20 mouse cellular contexts compared by ENCODE assay signal in genomic region chr1:188186440-188187117, GRCm38 (mm10).
A peak's percentile ranks its signal among the peaks of the same experiment; 100 is the strongest.
DNase-seq lines count a peak whose midpoint lies in the region; ATAC-seq lines count a peak whose summit lies in the region.
"Had no signal": no experiment of that assay in that cellular context is flagged by ENCODE, and none has a peak within 500 bp of the region (broad histone marks: within the 10 kb centered on the region; RNA-seq: fewer than 3 reads in every experiment).

No protein-coding gene starts in this region.

- intact Hi-C loops in heart, postnatal 14 days (cut with DNase I): no loop called here
- intact Hi-C loops in left cerebral cortex, postnatal 14 days (cut with DNase I): no loop called here

- H3K27me3 ChIP-seq in hindbrain, embryonic 13.5 days: peaks cover 12% of the 10 kb centered on the region; the same call in 1 of the 2 replicates
- H3K27me3 ChIP-seq in hindbrain, embryonic 10.5 days (ENCODE audit: insufficient read depth, poor library complexity, severe bottlenecking): no peaks in the 10 kb centered on the region
- peaks cover 10% of the 10 kb centered on the region; the same call in 1 of the 2 replicates for H3K27me3 ChIP-seq in forebrain, embryonic 13.5 days
- no peaks in the 10 kb centered on the region for H3K27me3 ChIP-seq in hindbrain, embryonic 16.5 days (replicated peaks; ENCODE audit: control insufficient read depth, insufficient read depth, low read length)
- H3K27me3 ChIP-seq in neural tube, embryonic 15.5 days (replicated peaks): peaks cover 22% of the 10 kb centered on the region
- H3K27me3 ChIP-seq: heart, embryonic 13.5 days; liver, embryonic 15.5 days; midbrain, embryonic 12.5 days had no signal

- no peak overlapping the region for H3K27ac ChIP-seq in hindbrain, embryonic 13.5 days
- H3K27ac ChIP-seq in hindbrain, embryonic 10.5 days: no peak overlapping the region
- no peak overlapping the region for H3K27ac ChIP-seq in forebrain, embryonic 13.5 days
- H3K27ac ChIP-seq in hindbrain, embryonic 16.5 days (ENCODE audit: low read depth, low read length): no peak overlapping the region
- no peak overlapping the region for H3K27ac ChIP-seq in neural tube, embryonic 15.5 days (replicated peaks)
- H3K27ac ChIP-seq: embryonic facial prominence, embryonic 10.5 days; heart, embryonic 13.5 days; limb, embryonic 15.5 days; liver, embryonic 15.5 days; macrophage; midbrain, embryonic 12.5 days had no signal

- H3K9ac ChIP-seq in hindbrain, embryonic 13.5 days: no peak overlapping the region
- 0 out of 2 replicates have a peak overlapping the region, but pooled peaks have one; percentile 34 for H3K9ac ChIP-seq in forebrain, embryonic 13.5 days
- H3K9ac ChIP-seq in hindbrain, embryonic 16.5 days (ENCODE audit: low read depth, low read length): no peak overlapping the region
- no peak overlapping the region for H3K9ac ChIP-seq in neural tube, embryonic 15.5 days (replicated peaks)
- H3K9ac ChIP-seq: heart, embryonic 13.5 days; limb, embryonic 15.5 days; liver, embryonic 15.5 days; midbrain, embryonic 12.5 days had no signal

- ATAC-seq in hindbrain, embryonic 13.5 days (ENCODE audit: low FRiP score): peak; percentile 69; the same call in 1 of the 2 replicates
- ATAC-seq in forebrain, embryonic 13.5 days: peak; percentile 57; the same call in 1 of the 2 replicates
- peak; percentile 54 for ATAC-seq in hindbrain, embryonic 16.5 days
- ATAC-seq in neural tube, embryonic 15.5 days (ENCODE audit: low FRiP score): peak; percentile 50
- ATAC-seq: intestine, embryonic 16.5 days had no signal

- H3K4me2 ChIP-seq in hindbrain, embryonic 13.5 days: peak overlapping the region; percentile 33
- peak overlapping the region; percentile 48 for H3K4me2 ChIP-seq in forebrain, embryonic 13.5 days
- H3K4me2 ChIP-seq in hindbrain, embryonic 16.5 days (ENCODE audit: low read length): peak overlapping the region; percentile 10; the same call in 1 of the 2 replicates
- H3K4me2 ChIP-seq in neural tube, embryonic 15.5 days: peak overlapping the region; percentile 38
- H3K4me2 ChIP-seq: heart, embryonic 13.5 days; limb, embryonic 15.5 days; liver, embryonic 15.5 days; midbrain, embryonic 12.5 days had no signal

- no peak for DNase-seq in hindbrain, embryonic 10.5 days (ENCODE audit: low spot score)
- no peak for DNase-seq in thymus, postnatal 0 days (ENCODE audit: low spot score)
- DNase-seq in heart, postnatal 14 days: no peak
- DNase-seq in left cerebral cortex, postnatal 14 days (ENCODE audit: low spot score in 2 of 2): no peak
- DNase-seq: adrenal gland, postnatal 36 days; cerebellum, adult 2 months; heart, postnatal 36 days; right cerebral cortex, postnatal 25 days had no signal

- WGBS in hindbrain, embryonic 13.5 days: 34% methylated on average over 17 of the region's 17 CpGs
- 68% methylated on average over 17 of the region's 17 CpGs for WGBS in hindbrain, embryonic 10.5 days
- WGBS in forebrain, embryonic 13.5 days: 26% methylated on average over 17 of the region's 17 CpGs
- 23% methylated on average over 17 of the region's 17 CpGs for WGBS in hindbrain, embryonic 16.5 days
- WGBS in neural tube, embryonic 15.5 days: 21% methylated on average over 17 of the region's 17 CpGs

- H3K4me1 ChIP-seq in hindbrain, embryonic 13.5 days (replicated peaks): peaks cover 38% of the 10 kb centered on the region
- peaks cover 25% of the 10 kb centered on the region for H3K4me1 ChIP-seq in hindbrain, embryonic 10.5 days (replicated peaks)
- peaks cover 30% of the 10 kb centered on the region for H3K4me1 ChIP-seq in forebrain, embryonic 13.5 days
- H3K4me1 ChIP-seq in hindbrain, embryonic 16.5 days (ENCODE audit: control insufficient read depth, insufficient read depth, low read depth, low read length): peaks cover 11% of the 10 kb centered on the region
- H3K4me1 ChIP-seq in neural tube, embryonic 15.5 days: peaks cover 33% of the 10 kb centered on the region
- H3K4me1 ChIP-seq: limb, embryonic 15.5 days; liver, embryonic 15.5 days had no signal

- H3K4me3 ChIP-seq in hindbrain, embryonic 13.5 days: no peak overlapping the region
- H3K4me3 ChIP-seq in hindbrain, embryonic 10.5 days: no peak overlapping the region
- H3K4me3 ChIP-seq in forebrain, embryonic 13.5 days: no peak overlapping the region; the same call in 1 of the 2 replicates
- no peak overlapping the region for H3K4me3 ChIP-seq in hindbrain, embryonic 16.5 days (ENCODE audit: low read length)
- H3K4me3 ChIP-seq in neural tube, embryonic 15.5 days (replicated peaks): no peak overlapping the region
- H3K4me3 ChIP-seq: embryonic facial prominence, embryonic 10.5 days; heart, embryonic 13.5 days; limb, embryonic 15.5 days; liver, embryonic 15.5 days; midbrain, embryonic 12.5 days had no signal

- no peaks in the 10 kb centered on the region for H3K36me3 ChIP-seq in hindbrain, embryonic 13.5 days
- no peaks in the 10 kb centered on the region for H3K36me3 ChIP-seq in hindbrain, embryonic 10.5 days
- H3K36me3 ChIP-seq in forebrain, embryonic 13.5 days (ENCODE audit: poor library complexity, severe bottlenecking): no peaks in the 10 kb centered on the region
- H3K36me3 ChIP-seq in hindbrain, embryonic 16.5 days (ENCODE audit: control insufficient read depth, insufficient read depth, low read length): no peaks in the 10 kb centered on the region
- H3K36me3 ChIP-seq in neural tube, embryonic 15.5 days: no peaks in the 10 kb centered on the region
- H3K36me3 ChIP-seq: embryonic facial prominence, embryonic 10.5 days; G1E; limb, embryonic 15.5 days; liver, embryonic 15.5 days; midbrain, embryonic 12.5 days had no signal

- H3K9me3 ChIP-seq in hindbrain, embryonic 13.5 days: no peaks in the 10 kb centered on the region
- H3K9me3 ChIP-seq in hindbrain, embryonic 10.5 days: no peaks in the 10 kb centered on the region
- no peaks in the 10 kb centered on the region for H3K9me3 ChIP-seq in forebrain, embryonic 13.5 days (replicated peaks)
- no peaks in the 10 kb centered on the region for H3K9me3 ChIP-seq in hindbrain, embryonic 16.5 days (ENCODE audit: control insufficient read depth, low read length)
- no peaks in the 10 kb centered on the region for H3K9me3 ChIP-seq in neural tube, embryonic 15.5 days (replicated peaks)
- H3K9me3 ChIP-seq: embryonic facial prominence, embryonic 10.5 days; heart, embryonic 13.5 days; limb, embryonic 15.5 days; liver, embryonic 15.5 days; midbrain, embryonic 12.5 days had no signal
